In genomic region chr9:63149372-63149766, GRCm38 (mm10) we compare ENCODE assay signal across 9 mouse cellular contexts. TPM values are rescaled to one million over a fixed set of nuclear protein-coding genes. Genes with fewer than 3 reads are reported as not detected.
DNase-seq lines count a peak whose midpoint lies in the region; ATAC-seq and TF ChIP-seq lines count a peak whose summit lies in the region.
"Had no signal": no experiment of that assay in that cellular context is flagged by ENCODE, and none has a peak within 500 bp of the region (broad histone marks: within the 10 kb centered on the region; RNA-seq: fewer than 3 reads in every experiment).

No protein-coding gene starts in this region.

- DNase-seq in testis, postnatal 10 days (ENCODE audit: low spot score): no peak
- peak; percentile 45 for DNase-seq in hindbrain, embryonic 10.5 days (ENCODE audit: low spot score)
- DNase-seq in liver, postnatal 0 days: no peak
- DNase-seq in layer of hippocampus, adult 8-10 months (ENCODE audit: low spot score in 2 of 2): no peak
- no peak for DNase-seq in embryo, embryonic 11 days
- no peak for DNase-seq in left cerebral cortex, adult 2 months (ENCODE audit: extremely low spot score in 1 of 2, low spot score in 2 of 2)
- DNase-seq: kidney, postnatal 10 days; thymus, postnatal 25 days had no signal

- H3K9ac ChIP-seq in liver, postnatal 0 days (replicated peaks): no peak overlapping the region

- H3K27ac ChIP-seq in testis, adult 2 months (ENCODE audit: control insufficient read depth, insufficient read depth, low read depth, low read length): no peak overlapping the region
- 0 out of 2 replicates have a peak overlapping the region, but pooled peaks have one; percentile 70 for H3K27ac ChIP-seq in hindbrain, embryonic 10.5 days
- no peak overlapping the region for H3K27ac ChIP-seq in liver, postnatal 0 days (ENCODE audit: low read depth)
- H3K27ac ChIP-seq in left cerebral cortex, adult 2 months: no peak overlapping the region

- peak overlapping the region; percentile 60; the same call in 1 of the 2 replicates for H3K4me2 ChIP-seq in liver, postnatal 0 days (ENCODE audit: low read depth, low read length)

- no peaks in the 10 kb centered on the region for H3K36me3 ChIP-seq in testis, adult 2 months (ENCODE audit: control insufficient read depth, insufficient read depth, low read length)
- H3K36me3 ChIP-seq in hindbrain, embryonic 10.5 days: no peaks in the 10 kb centered on the region
- H3K36me3 ChIP-seq in liver, postnatal 0 days (replicated peaks; ENCODE audit: insufficient read depth, low read length): no peaks in the 10 kb centered on the region

- TF ChIP-seq EP300 in liver, postnatal 0 days (IDR thresholded peaks at IDR 0.05; ENCODE audit: low read depth): no peak

- TF ChIP-seq CTCF in testis, adult 2 months (IDR thresholded peaks at IDR 0.05; ENCODE audit: control insufficient read depth, insufficient read depth, insufficient replicate concordance, low read depth, low read length): no peak
- no peak for TF ChIP-seq CTCF in liver, postnatal 0 days (IDR thresholded peaks at IDR 0.05; ENCODE audit: low read depth)
- TF ChIP-seq CTCF in left cerebral cortex, adult 2 months (IDR thresholded peaks at IDR 0.05): no peak

- no peak for TF ChIP-seq POLR2A in testis, adult 2 months (IDR thresholded peaks at IDR 0.05; ENCODE audit: control insufficient read depth, low read depth, low read length)

- intact Hi-C loops in left cerebral cortex, adult 2 months (cut with DNase I): loop anchor here (10.0 kb wide), 1 partner anchor 875 kb away; the partner anchor contains the start of gene Smad6

- peak overlapping the region; percentile 65 for H3K4me3 ChIP-seq in testis, adult 2 months (ENCODE audit: control insufficient read depth, low read depth, low read length)
- H3K4me3 ChIP-seq in hindbrain, embryonic 10.5 days: peak overlapping the region; percentile 58
- H3K4me3 ChIP-seq in liver, postnatal 0 days (ENCODE audit: low read depth, low read length): peak overlapping the region; percentile 35; the same call in 1 of the 2 replicates
- H3K4me3 ChIP-seq in left cerebral cortex, adult 2 months: no peak overlapping the region

- peaks cover 15% of the 10 kb centered on the region for H3K27me3 ChIP-seq in testis, adult 2 months (ENCODE audit: control insufficient read depth, insufficient read depth, low read length)
- H3K27me3 ChIP-seq in hindbrain, embryonic 10.5 days (ENCODE audit: insufficient read depth, poor library complexity, severe bottlenecking): peaks cover 100% of the 10 kb centered on the region
- H3K27me3 ChIP-seq in liver, postnatal 0 days (ENCODE audit: insufficient read depth, low read length): peaks cover 94% of the 10 kb centered on the region

- no peak for ATAC-seq in liver, postnatal 0 days

- WGBS in hindbrain, embryonic 10.5 days: under 1% methylated on average over 20 of the region's 20 CpGs
- WGBS in liver, postnatal 0 days (ENCODE audit: insufficient replicate concordance): 2% methylated on average over 20 of the region's 20 CpGs

- peaks cover 35% of the 10 kb centered on the region for H3K4me1 ChIP-seq in testis, adult 2 months (ENCODE audit: control insufficient read depth, insufficient read depth, low read length)
- H3K4me1 ChIP-seq in hindbrain, embryonic 10.5 days (replicated peaks): peaks cover 73% of the 10 kb centered on the region
- H3K4me1 ChIP-seq in liver, postnatal 0 days (ENCODE audit: insufficient read depth): peaks cover 3% of the 10 kb centered on the region

- H3K9me3 ChIP-seq in hindbrain, embryonic 10.5 days: peaks cover 5% of the 10 kb centered on the region; the same call in 1 of the 2 replicates
- H3K9me3 ChIP-seq in liver, postnatal 0 days (ENCODE audit: low read length): no peaks in the 10 kb centered on the region

RNA-seq across cellular contexts. Expression of gene Skor1, which starts 0.6 kb away (rescaled TPM):
- polyA plus RNA-seq in testis, adult 2 months (2012; rRNA removed): 1.2 and 1.6 TPM in 2 replicates
- polyA plus RNA-seq in hindbrain, embryonic 10.5 days (2016; fragmentation: Nextera tagmentation; extraction: Ambion mirVana): 0.68 and 6.8 TPM in 2 replicates
- not detected in 2 replicates for polyA plus RNA-seq in liver, postnatal 0 days (2015; fragmentation: Nextera tagmentation; extraction: Ambion mirVana)
- total RNA-seq in layer of hippocampus, adult 8-10 months (2022): under 1 TPM in 1 of 4 experiments, not detected in 3; 0.18 TPM
- under 1 TPM; 0.28 to 0.29 TPM for total RNA-seq in left cerebral cortex, adult 2 months (2021)
